Mouse (Mus musculus) forelimb bud, embryonic 11.5 days (tissue): ENCODE measurements around the gene Atp6v0e2.
A peak's percentile ranks its signal among the peaks of the same experiment; 100 is the strongest.

Experiments used
- DNase-seq: peaks from one replicate; pipeline ENCODE4 v3.0.0-alpha.2; 2012; ENCODE audit warnings: low read depth, low spot score

The Atp6v0e2 gene

DNA sequence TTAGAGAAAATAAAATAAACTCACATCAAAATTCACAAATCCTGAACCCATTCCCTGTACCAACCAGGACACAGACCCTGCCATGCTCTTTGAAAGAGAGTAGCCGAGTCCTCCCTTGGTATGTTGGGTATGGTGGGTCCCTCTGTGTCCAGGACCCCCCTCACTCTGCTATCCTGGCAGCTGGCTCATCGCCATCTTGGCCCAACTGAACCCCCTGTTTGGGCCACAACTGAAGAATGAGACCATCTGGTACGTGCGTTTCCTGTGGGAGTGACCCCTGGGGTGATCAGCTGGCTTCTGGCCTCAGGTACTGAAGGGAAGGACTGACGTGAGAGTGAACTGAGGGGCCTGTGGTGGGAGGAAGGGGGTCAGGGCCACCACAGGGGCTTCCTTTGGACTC, 2.4 kb downstream of the Atp6v0e2 start:
- no peak for DNase-seq

DNA sequence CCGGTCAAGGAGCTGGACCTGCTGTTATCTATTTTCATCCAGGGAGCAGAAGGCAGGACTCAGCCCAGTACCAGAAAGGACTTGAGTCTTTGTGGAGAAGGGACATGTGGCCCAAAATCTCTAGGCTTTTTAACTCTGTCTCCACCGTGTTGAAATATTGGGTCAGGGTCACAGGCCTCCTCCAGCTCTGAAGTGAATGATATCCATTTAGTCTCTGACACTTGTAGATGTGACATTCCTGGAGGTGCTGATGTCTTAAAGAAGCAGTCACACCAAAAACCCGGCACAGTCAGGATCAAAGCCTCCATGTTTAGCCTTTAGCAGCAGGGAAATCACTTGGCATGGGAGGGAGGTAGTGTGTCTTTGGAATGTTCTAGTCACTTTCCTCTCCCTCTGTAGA, 3.3 kb downstream of the Atp6v0e2 start:
- DNase-seq: no peak

DNA sequence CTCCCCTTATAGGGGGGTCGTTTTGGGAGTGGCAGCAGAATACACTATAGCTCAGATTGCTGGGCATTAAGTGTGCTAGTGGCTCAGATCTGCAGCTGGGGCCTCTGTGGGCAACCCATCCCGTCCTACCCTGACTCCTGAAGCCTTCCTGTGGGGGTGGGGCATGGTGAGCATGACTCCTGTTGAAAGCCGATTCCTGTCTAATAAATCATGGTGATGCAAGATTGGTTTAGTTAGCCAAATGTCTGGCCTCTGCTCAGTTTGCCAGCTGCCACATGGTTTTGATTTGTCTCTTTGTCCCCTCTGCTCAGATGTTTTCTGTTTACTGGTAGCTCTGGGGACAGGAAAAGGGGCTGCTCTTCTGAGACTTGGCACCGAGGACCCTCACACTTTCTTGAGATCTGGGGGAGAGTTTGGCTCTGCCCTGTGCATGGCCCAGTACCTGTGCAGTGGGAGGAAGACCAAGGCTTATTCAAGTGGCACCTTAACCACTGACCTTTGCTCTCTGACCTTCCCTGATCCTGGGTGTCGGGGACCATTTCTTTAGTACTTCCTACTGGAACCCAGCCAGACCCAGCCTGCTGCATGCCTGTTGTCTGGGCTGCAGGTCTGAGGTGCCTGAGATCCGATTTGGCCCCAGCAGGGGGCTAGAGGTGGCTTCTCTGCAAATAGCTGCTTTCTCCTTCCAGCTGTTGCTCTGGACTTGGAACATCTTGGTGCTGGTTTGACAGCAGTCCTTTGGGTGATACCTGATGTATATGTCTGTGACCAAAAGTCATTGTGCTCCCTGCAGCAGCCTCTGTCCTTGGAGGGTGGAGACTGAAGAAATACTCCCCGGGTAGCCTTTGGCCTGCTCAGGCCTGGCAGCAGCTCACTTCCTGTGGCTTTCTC, 4.4 kb downstream of the Atp6v0e2 start:
- DNase-seq: peak; percentile 92

DNA sequence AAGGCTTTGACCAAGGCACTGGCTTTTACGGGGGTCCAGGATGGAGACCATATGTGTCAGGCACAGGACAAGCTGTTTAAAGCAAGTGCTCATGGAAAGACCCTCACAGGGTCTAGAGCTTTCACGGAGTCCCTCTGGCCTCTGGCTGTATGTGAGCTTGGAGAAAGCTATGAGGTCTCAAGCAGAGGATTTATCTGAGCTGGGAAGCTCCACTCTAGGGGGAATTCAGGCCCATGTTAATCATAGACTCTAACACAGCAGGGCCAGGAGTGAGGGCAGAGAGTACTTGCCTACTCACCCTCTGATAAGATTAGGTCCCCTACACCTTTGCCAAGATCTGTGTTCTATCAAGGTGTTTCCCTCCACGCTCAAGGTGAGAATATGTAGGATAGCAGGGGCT, 5.2 kb downstream of the Atp6v0e2 start:
- DNase-seq: no peak

DNA sequence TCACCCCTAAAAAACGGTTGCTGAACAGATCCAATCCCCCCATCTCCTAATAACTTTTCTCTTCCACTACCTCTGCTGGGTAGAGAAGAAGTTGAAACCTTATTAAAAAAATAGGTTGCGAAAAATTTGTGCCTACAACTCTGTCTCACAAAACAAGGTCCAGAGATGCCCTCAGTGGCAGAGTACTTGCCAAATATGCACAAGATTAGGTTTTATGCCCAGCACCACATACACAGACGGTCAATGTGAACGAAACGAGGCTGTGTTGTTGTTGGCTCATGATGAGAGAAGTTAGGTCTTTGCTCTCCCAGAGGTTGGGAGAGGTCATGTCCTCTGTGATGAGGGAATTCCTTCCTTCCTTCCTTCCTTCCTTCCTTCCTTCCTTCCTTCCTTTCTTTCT, 7.8 kb downstream of the Atp6v0e2 start:
- DNase-seq: no peak

DNA sequence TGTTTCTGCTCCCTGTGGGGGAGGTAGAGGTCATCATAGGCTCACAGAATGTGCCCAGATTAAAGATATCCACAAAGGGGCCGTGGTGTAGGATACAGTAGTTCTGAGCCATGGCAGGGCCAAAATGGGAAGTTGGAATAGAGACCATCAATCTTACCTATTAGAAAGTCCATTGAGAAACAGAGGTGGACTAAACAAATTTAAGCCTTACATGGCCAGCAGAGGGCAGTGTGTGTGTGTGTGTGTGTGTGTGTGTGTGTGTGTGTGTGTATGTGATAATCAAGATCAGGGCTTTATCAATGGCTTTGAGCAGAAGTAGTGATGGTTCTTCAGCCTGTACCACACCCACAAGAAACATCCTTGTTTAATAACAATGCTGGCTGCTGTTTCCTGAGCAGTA, 8.9 kb downstream of the Atp6v0e2 start:
- no peak for DNase-seq

DNA sequence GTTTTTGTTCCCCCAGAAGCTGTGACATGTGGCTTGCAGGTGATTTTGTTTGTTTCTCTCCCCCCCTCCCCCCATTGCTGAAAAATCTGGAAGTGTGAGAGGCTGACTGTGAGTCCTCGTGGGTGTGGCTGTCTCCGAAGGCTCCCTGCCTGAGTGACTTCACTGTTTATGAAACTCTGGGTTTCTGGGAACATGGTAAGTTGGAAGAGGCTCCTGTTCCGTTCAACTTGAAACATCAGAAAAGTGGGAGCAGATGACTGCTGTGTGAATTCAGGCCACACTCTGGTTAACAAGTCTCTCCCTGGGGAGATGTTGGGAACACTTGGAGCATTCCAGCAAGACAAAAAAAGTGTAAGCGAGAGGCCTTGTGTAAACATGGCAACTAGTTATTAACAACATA, 9.4 kb downstream of the Atp6v0e2 start:
- DNase-seq: no peak

DNA sequence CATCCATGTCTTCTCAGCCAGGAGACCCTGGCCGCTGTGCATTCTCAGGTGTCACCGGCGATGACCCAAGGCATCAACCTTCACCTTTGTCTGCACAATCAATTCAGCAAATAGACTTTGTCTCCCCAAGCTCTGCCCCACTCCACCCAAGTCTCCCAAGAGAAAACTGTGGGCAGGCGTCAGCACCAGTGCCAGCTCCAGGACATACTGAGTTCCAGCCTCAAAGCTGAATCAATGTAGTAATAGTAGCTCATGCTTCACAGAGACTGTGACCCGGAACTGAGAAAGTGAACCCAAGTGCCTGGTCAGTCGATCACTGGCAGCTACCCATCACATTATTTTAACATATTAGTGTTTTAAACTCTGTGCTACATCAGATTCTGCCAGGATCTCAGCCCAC, 10.9 kb downstream of the Atp6v0e2 start:
- no peak for DNase-seq

DNA sequence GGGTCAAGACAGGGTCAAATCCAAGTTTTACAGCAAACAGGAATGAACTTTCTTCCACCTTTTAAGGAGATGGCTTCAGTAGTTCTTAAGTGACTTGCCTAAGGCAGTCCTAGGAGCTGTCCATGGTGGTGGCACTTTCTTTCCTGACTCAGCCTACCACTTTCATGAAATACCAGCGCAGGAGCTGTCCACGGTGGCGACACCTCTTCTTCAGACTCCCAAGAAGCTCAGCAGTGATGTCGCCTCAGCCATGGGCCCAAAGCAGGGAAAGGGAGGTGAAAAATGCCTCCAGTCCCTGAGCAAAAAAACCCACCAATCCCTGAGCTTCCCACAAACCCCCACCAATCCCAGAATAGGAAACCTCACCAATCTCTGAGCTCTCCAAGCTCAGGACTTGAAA, 15.5 kb downstream of the Atp6v0e2 start:
- DNase-seq: no peak

DNA sequence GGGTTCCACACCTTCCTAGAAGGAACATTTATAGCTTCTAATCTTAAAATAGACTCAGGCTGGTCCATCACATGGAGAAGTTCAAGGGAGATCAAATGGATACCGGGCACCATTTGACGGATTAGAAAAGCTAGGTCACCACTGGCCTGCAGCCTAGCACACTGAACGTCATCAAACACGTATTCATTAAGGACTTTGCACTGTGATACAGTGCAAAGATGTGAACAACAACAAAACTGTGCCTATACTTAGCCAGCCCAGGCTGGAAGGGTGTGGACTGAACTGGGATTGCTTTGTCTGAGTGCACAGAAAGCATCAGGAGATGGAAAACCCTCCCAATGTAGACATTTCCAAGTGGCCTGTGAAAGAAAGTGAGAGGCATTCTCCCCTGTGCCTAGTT, 16.4 kb downstream of the Atp6v0e2 start:
- no peak for DNase-seq

DNA sequence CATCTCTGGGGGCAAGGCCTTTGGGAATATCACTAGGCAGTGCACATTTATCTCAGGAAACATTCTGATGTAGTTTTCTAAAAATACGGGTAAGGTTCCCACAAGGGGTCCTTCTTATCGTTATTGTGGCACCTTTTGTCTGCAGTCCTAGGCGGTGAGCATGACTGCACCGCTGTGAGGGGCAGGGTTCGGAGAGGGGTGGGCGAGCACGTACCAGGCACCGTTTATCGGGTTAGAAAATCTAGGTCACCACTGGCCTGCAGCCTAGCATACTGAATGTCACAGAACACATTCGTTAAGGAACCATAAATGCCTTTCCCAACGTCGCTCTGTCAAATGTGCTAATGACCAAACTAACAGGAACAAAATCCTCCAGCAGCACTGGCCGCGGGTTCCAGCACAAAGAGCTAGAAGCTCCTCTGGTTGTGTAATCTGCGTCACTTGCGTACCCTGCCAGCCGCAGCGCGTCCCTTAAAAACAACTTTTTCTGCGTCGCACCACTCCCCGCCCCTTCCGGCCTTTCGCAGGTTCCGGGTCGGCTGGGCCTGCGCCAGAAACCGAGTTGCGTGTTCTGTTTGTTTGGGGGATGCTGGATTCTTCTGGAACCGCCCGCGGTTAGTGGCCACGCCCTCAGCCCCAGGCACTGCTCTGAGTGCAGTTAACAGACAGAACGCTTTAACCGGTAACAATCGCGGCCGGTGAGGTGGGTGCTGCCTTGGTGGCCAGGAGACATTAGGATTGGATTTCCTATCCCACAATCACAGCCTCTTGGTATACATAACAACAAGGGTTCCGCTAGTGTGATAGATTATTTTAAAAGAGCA, 17.1 kb downstream of the Atp6v0e2 start, which contains the start of gene Lrrc61:
TSS of gene Lrrc61 (plus strand) at position 517 of the 824 bp plus-strand sequence.
- DNase-seq: peak; percentile 92

DNA sequence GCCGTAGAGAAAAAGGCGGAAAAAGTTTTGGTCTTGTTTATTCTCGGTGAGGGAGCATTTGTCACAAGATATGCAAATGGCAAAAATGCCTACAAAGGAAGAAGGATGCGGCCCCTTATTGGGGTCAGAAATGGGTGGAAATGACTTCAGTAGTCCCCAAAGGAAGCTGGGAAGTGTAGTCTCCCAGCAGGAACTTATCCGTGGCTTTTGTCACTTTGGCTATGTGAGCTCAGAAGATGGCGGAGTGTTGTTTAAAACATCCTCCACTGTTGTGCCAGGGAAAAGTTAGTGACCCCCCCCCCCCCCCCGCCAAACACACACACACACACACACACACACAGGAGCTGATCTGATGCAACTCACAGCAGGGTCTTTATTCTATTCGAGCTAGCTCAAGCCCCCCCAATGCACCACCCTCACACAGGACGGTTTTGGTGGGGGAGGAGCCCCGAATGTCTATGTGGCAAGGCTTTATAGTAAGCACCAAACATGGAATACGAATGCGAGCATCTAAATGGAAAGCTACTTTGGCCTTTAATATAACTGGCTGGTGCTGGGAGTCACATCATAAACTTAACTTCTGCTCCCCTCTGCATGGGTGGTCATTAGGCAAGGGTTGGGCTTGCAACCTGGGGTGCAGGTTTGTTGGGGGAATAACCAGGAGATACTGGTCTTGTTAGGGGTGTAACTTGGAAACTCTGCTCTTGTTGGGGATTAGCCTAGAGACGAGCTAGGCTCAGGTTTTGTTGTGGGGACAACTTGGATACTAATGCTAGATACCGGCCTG, 17.9 kb downstream of the Atp6v0e2 start:
- peak; percentile 63 for DNase-seq

DNA sequence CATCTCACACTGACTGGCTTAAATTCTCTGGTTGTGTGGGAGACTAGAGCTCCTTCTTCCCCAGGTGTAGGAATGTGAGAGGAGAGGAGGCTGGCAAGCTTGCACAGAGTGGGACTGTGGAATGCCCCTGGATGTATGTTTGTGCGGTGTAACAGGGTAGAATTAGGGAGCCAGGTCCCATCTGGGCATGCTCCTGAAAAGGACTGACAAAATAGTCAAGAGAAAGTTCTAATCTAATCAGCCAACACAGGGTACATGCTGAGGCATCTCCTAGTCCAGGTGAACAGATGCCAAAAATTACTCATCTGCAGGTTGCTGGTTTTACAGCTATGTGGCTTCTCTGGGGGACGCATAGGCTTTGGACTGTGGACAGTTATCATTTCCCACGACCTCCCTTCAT, 18.5 kb downstream of the Atp6v0e2 start:
- no peak for DNase-seq

DNA sequence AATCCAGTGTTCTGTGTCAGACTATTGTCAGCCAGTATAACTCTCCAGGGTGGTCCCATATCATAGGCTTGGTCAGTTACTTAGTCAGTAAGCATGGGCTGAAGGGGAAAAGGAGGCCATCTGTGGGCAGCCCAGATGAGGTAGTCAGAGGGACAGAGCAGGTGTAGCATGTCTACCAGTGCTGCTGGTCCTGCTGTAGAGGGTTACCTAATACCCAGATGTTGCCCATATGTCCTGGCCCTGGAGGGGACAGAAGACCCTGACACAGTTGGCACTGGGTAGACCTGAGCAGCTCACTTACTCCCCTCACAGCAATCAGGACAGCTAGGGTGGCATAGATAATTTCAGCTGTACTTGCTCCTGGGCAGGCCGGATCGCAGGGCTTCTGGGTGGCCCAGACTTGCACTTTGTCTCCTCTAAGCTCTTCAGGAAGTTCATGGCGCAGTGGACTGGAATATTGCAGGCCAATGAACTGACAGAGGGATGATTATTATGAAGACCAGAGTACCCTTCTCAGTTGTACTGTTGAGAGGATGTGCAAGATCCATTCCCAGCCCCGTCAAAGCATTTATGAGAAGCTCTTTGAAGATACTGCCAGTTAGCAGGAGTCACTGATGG, 28.4 kb downstream of the Atp6v0e2 start:
- DNase-seq: no peak

DNA sequence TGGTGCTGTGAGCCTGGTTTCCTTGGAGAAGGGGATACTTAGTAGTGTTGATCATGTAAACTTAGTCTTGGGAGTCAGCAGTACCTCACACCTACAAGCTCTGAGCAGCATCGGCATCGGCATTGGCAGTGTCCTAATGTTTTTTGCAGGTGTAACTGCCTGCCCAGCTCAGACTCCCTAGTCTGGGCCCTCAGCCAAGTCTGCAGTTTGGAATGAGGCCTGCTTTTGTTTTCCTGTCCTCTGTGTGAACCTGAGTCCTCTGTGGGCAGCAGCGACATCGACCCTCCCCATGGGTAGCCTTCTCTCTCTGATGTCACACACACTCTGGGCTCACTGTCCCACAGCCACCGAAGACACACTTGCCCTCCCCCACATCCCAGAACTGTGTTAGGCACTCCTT, 28.9 kb downstream of the Atp6v0e2 start:
- no peak for DNase-seq

DNA sequence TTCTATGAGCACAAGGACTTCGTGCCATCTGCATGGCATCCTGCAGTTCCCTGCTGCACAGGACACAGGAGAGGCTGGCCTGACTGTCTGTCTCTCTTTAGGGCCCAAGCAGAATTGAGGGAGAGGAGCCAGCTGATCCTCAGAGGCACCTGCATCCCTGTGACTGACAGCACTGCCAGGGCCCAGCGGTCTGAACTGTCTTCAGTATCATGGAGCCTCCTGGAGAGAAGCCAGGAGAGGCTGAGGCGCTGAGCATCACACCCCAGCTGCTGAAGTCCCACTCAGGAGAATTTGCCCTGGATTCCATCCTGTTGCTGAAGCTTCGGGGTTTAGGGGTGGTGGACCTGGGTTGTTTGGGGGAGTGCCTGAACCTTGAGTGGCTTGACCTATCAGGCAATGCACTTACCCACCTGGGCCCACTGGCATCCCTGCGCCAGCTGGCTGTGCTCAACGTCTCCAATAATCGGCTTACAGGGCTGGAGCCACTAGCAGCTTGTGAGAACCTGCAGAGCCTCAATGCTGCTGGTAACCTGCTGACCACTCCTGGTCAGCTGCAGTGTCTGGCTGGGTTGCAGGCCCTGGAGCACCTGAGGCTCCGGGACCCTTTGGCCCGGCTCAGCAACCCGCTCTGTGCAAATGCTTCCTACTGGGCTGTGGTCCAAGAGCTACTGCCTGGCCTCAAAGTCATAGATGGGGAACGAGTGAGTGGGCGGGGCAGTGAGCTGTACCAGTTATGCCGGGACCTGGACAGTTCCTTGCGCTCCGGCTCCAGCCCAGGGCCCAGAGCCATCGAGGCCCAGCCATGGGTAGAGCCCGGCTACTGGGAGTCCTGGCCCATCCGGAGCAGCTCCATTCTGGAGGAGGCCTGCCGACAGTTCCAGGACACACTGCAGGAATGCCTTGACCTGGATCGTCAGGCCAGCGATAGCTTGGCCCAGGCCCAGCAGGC, 30.9 kb downstream of the Atp6v0e2 start:
- no peak for DNase-seq

DNA sequence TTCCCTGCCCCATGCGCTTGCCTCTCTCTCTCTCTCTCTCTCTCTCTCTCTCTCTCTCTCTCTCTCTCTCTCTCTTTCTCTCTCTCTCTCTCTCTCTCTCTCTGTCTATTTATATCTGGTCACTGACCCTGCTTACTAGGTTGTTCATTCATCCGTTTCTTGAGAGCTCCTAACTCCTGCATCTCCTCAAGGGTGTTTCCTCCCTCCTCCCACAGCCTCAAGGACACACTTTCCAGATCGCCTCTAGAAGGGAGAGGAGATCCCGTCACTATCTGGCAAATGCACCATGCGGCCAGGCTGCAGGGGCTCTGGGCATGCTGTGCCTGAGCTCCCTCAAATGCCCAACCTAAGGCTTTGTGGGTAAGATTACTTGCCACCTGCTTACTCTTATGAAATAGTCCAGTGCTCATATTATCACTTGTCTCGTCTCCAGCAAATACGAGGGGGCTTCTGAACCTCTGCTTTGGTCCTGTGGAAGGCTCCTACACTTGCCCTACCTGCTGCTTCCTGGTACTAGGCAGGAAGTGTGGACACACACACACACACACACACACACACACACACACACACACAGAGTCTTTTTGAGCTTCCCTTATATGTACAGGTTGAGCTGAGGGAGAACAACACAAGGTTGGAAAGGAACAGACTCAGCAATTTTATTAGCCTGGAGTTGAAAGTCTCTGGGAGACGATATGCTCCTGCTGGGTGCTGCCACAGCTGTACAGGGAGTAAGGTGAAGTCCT, 31.8 kb downstream of the Atp6v0e2 start:
- DNase-seq: no peak

DNA sequence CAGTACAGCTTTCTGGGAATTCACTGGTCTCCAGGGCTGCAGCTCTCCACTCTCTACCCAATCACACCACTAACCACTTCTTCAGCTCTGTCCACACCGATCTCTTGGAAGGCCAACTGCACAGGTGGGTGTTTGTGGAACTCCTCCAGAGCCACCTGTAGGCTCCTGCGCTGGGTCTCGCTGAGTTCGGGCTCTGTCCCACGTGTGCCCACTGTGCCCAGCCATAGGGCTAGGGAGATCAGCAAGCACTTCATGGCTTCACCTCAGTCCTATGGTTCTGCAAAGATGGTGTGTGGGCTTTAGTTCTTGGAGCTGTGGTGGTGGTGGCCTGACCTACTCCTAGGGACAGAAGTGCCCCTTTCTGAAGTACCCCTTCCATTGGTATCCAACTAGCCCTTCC, 34.6 kb downstream of the Atp6v0e2 start:
- no peak for DNase-seq

DNA sequence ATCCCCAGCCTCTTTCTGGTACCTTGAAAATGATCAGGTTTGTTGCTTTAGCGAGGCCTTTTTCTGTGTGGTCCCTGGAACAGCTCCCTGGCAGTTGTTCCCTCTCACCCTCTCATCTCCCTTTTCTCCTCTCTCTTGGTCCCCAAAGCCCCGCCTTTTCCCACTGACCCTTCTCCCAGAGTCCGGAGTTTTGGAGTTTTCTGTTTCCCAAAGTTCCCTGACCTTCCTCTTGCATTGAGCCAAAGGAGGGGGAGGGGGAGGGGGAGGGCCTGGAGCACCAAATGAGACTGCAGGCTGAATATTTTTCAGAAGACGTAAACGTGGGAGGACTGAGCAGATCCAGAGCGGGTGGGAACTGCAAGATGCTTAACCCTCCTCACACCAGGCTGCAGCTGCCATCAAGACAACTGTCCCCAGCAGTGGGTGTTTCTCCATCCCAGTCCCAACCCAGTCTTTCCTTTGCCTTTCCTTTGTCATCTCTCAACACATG, 35.2 kb downstream of the Atp6v0e2 start, which contains the start of gene Rarres2:
TSS of gene Rarres2 (minus strand) at position 218 of the 490 bp plus-strand sequence.
- peak; percentile 16 for DNase-seq
